Mouse (Mus musculus) stomach, embryonic 15.5 days (tissue): Measurements from ENCODE around the gene Snd1. TPM values are rescaled to one million over a fixed set of nuclear protein-coding genes. Genes with fewer than 3 reads are reported as not detected.

Experiments used
- ATAC-seq: fragments of 200-750 bp; cut with Nextera tagmentation; 2 replicates; pipeline ENCODE4 v1.8.0; 2017; ENCODE audit warnings: low read depth, moderate number of reproducible peaks, moderate TSS enrichment; ENCODE audit not compliant: insufficient read depth, low FRiP score
- H3K27ac ChIP-seq: fragments of 300-500 bp; sonication (generic); 2 replicates; pipeline ENCODE4 v1.5.1; 2015; ENCODE audit warnings: mild to moderate bottlenecking, inconsistent platforms
- H3K27me3 ChIP-seq: fragments of 300-500 bp; sonication (generic); replicated peaks from 2 replicates; pipeline ENCODE4 v1.6.1; 2015; ENCODE audit warnings: inconsistent platforms
- H3K36me3 ChIP-seq: fragments of 300-500 bp; sonication (generic); 2 replicates; pipeline ENCODE4 v1.6.1; 2015; ENCODE audit warnings: inconsistent platforms
- H3K4me1 ChIP-seq: fragments of 300-500 bp; sonication (generic); 2 replicates; pipeline ENCODE4 v1.6.1; 2015; ENCODE audit warnings: inconsistent platforms
- H3K4me2 ChIP-seq: fragments of 300-500 bp; sonication (generic); 2 replicates; pipeline ENCODE4 v1.6.1; 2015; ENCODE audit warnings: mild to moderate bottlenecking, inconsistent platforms
- H3K4me3 ChIP-seq: fragments of 300-500 bp; sonication (generic); replicated peaks from 2 replicates; pipeline ENCODE4 v1.5.1; 2015; ENCODE audit warnings: inconsistent platforms
- H3K9ac ChIP-seq: fragments of 300-500 bp; sonication (generic); 2 replicates; pipeline ENCODE4 v1.6.1; 2015; ENCODE audit warnings: inconsistent platforms
- H3K9me3 ChIP-seq: fragments of 300-500 bp; sonication (generic); 2 replicates; pipeline ENCODE4 v1.6.1; 2016; ENCODE audit warnings: inconsistent platforms
- WGBS: fragments of 180-500 bp; shearing (Covaris S2); methylation state at CpG from one replicate; pipeline ENCODE4 v1.1.7; 2015; 5-methylcytosine and 5-hydroxymethylcytosine counted together
- polyA plus RNA-seq: library from polyadenylated mRNA; unstranded; fragments of >200 nt; fragmentation: Nextera tagmentation; extraction: Ambion mirVana; gene quantifications from 2 replicates; pipeline ENCODE4 v1.2.1, GENCODE M21; 2015

The Snd1 gene
- polyA plus RNA-seq, 1 experiment from 2014 or later, result 128 TPM

- Histone ChIP-seq H3K36me3 (no peaks in the 10 kb centered on the region), H3K4me1 (no peaks in the 10 kb centered on the region), H3K9me3 (no peaks in the 10 kb centered on the region), H3K9ac (no peak overlapping the region), H3K4me2 (no peak overlapping the region), H3K4me3 (no peak overlapping the region), H3K27ac (no peak overlapping the region), H3K27me3 (no peaks in the 10 kb centered on the region)
- 34% methylated on average over 3 of the region's 3 CpGs for WGBS
- ATAC-seq, result no peak
Measured at GRCm38 (mm10) chr6:28729236-28729635, 254.3 kb downstream of the Snd1 start.

- Histone ChIP-seq H3K4me2 (no peak overlapping the region), H3K4me3 (no peak overlapping the region), H3K36me3 (no peaks in the 10 kb centered on the region), H3K27me3 (no peaks in the 10 kb centered on the region), H3K27ac (no peak overlapping the region), H3K9ac (no peak overlapping the region), H3K4me1 (no peaks in the 10 kb centered on the region), H3K9me3 (no peaks in the 10 kb centered on the region)
- no peak for ATAC-seq
- 45% methylated on average over 2 of the region's 2 CpGs for WGBS
Measured at GRCm38 (mm10) chr6:28729649-28730048, 254.7 kb downstream of the Snd1 start.

GRCm38 (mm10) chr6:28731246-28731645 lies 256.3 kb downstream of the Snd1 start:
- Histone ChIP-seq H3K9me3 (no peaks in the 10 kb centered on the region), H3K9ac (no peak overlapping the region), H3K27ac (no peak overlapping the region), H3K4me2 (no peak overlapping the region), H3K4me1 (no peaks in the 10 kb centered on the region), H3K36me3 (no peaks in the 10 kb centered on the region), H3K27me3 (no peaks in the 10 kb centered on the region), H3K4me3 (no peak overlapping the region)
- no peak for ATAC-seq
- WGBS, result 66% methylated on average over 6 of the region's 6 CpGs

GRCm38 (mm10) chr6:28733884-28734647 lies 259.1 kb downstream of the Snd1 start:
- Histone ChIP-seq H3K9me3 (no peaks in the 10 kb centered on the region), H3K27ac (no peak overlapping the region), H3K36me3 (no peaks in the 10 kb centered on the region), H3K4me2 (no peak overlapping the region), H3K4me1 (no peaks in the 10 kb centered on the region), H3K27me3 (no peaks in the 10 kb centered on the region), H3K4me3 (no peak overlapping the region), H3K9ac (no peak overlapping the region)
- 66% methylated on average over 5 of the region's 5 CpGs for WGBS
- no peak for ATAC-seq

GRCm38 (mm10) chr6:28735116-28735515 lies 260.2 kb downstream of the Snd1 start:
- H3K4me1 ChIP-seq, result no peaks in the 10 kb centered on the region
- H3K36me3 ChIP-seq, result no peaks in the 10 kb centered on the region
- no peaks in the 10 kb centered on the region for H3K9me3 ChIP-seq
- H3K27ac ChIP-seq, result no peak overlapping the region
- 43% methylated on average over 9 of the region's 9 CpGs for WGBS
- H3K9ac ChIP-seq, result no peak overlapping the region
- no peak overlapping the region for H3K4me2 ChIP-seq
- H3K27me3 ChIP-seq, result no peaks in the 10 kb centered on the region
- no peak overlapping the region for H3K4me3 ChIP-seq
- ATAC-seq, result peak; percentile 75; the same call in 1 of the 2 replicates

- H3K27me3 ChIP-seq, result no peaks in the 10 kb centered on the region
- H3K4me1 ChIP-seq, result no peaks in the 10 kb centered on the region
- no peak for ATAC-seq
- no peaks in the 10 kb centered on the region for H3K36me3 ChIP-seq
- no peaks in the 10 kb centered on the region for H3K9me3 ChIP-seq
- no peak overlapping the region for H3K27ac ChIP-seq
- no peak overlapping the region for H3K4me2 ChIP-seq
- no peak overlapping the region for H3K9ac ChIP-seq
- 73% methylated on average over 7 of the region's 7 CpGs for WGBS
- no peak overlapping the region for H3K4me3 ChIP-seq
Measured at GRCm38 (mm10) chr6:28736665-28737064, 261.7 kb downstream of the Snd1 start.

- Histone ChIP-seq H3K4me3 (no peak overlapping the region), H3K36me3 (no peaks in the 10 kb centered on the region), H3K27ac (no peak overlapping the region), H3K4me2 (no peak overlapping the region), H3K27me3 (no peaks in the 10 kb centered on the region), H3K9ac (no peak overlapping the region), H3K9me3 (no peaks in the 10 kb centered on the region), H3K4me1 (no peaks in the 10 kb centered on the region)
- ATAC-seq, result no peak
- 60% methylated on average over 1 of the region's 1 CpGs for WGBS
Measured at GRCm38 (mm10) chr6:28737601-28738000, 262.7 kb downstream of the Snd1 start.

- no peaks in the 10 kb centered on the region for H3K27me3 ChIP-seq
- H3K36me3 ChIP-seq, result no peaks in the 10 kb centered on the region; the same call in 1 of the 2 replicates
- WGBS, result 24% methylated on average over 1 of the region's 1 CpGs
- H3K4me1 ChIP-seq, result 0 out of 2 replicates have a peak, but pooled peaks cover 2% of the 10 kb centered on the region
- H3K27ac ChIP-seq, result no peak overlapping the region
- no peak overlapping the region for H3K9ac ChIP-seq
- ATAC-seq, result no peak
- H3K4me2 ChIP-seq, result no peak overlapping the region
- no peaks in the 10 kb centered on the region for H3K9me3 ChIP-seq
- H3K4me3 ChIP-seq, result no peak overlapping the region
Measured at GRCm38 (mm10) chr6:28743586-28743985, 268.6 kb downstream of the Snd1 start.

- Histone ChIP-seq H3K27me3 (no peaks in the 10 kb centered on the region), H3K27ac (no peak overlapping the region), H3K36me3 (no peaks in the 10 kb centered on the region; the same call in 1 of the 2 replicates), H3K9me3 (no peaks in the 10 kb centered on the region), H3K4me1 (0 out of 2 replicates have a peak, but pooled peaks cover 2% of the 10 kb centered on the region), H3K4me3 (no peak overlapping the region), H3K4me2 (no peak overlapping the region), H3K9ac (no peak overlapping the region)
- WGBS, result 82% methylated on average over 7 of the region's 7 CpGs
- ATAC-seq, result no peak
Measured at GRCm38 (mm10) chr6:28745864-28746263, 270.9 kb downstream of the Snd1 start.

GRCm38 (mm10) chr6:28747025-28747424 lies 272.1 kb downstream of the Snd1 start:
- Histone ChIP-seq H3K4me1 (0 out of 2 replicates have a peak, but pooled peaks cover 2% of the 10 kb centered on the region), H3K27ac (no peak overlapping the region), H3K4me2 (no peak overlapping the region), H3K36me3 (no peaks in the 10 kb centered on the region; the same call in 1 of the 2 replicates), H3K9ac (no peak overlapping the region), H3K27me3 (no peaks in the 10 kb centered on the region), H3K4me3 (no peak overlapping the region), H3K9me3 (no peaks in the 10 kb centered on the region)
- WGBS, result 93% methylated on average over 5 of the region's 5 CpGs
- no peak for ATAC-seq

- no peaks in the 10 kb centered on the region for H3K27me3 ChIP-seq
- no peaks in the 10 kb centered on the region for H3K9me3 ChIP-seq
- H3K9ac ChIP-seq, result no peak overlapping the region
- H3K4me2 ChIP-seq, result no peak overlapping the region
- no peak overlapping the region for H3K27ac ChIP-seq
- no peaks in the 10 kb centered on the region; the same call in 1 of the 2 replicates for H3K36me3 ChIP-seq
- H3K4me1 ChIP-seq, result 0 out of 2 replicates have a peak, but pooled peaks cover under 1% of the 10 kb centered on the region
- no peak overlapping the region for H3K4me3 ChIP-seq
- no peak for ATAC-seq
- 67% methylated on average over 14 of the region's 14 CpGs for WGBS
Measured at GRCm38 (mm10) chr6:28747931-28748670, 273.2 kb downstream of the Snd1 start.

- H3K9ac ChIP-seq, result no peak overlapping the region
- no peak for ATAC-seq
- no peaks in the 10 kb centered on the region for H3K9me3 ChIP-seq
- no peaks in the 10 kb centered on the region; the same call in 1 of the 2 replicates for H3K36me3 ChIP-seq
- H3K27ac ChIP-seq, result no peak overlapping the region
- 81% methylated on average over 3 of the region's 3 CpGs for WGBS
- H3K4me2 ChIP-seq, result no peak overlapping the region
- H3K27me3 ChIP-seq, result no peaks in the 10 kb centered on the region
- H3K4me3 ChIP-seq, result no peak overlapping the region
- no peaks in the 10 kb centered on the region for H3K4me1 ChIP-seq
Measured at GRCm38 (mm10) chr6:28749224-28749623, 274.3 kb downstream of the Snd1 start.
